Mouse (Mus musculus): Measurements from ENCODE around the gene Dusp16. TPM values are rescaled to one million over a fixed set of nuclear protein-coding genes. Genes with fewer than 3 reads are reported as not detected.
"Not testable (repeated sequence)": the region's sequence is repeated elsewhere in the genome, so short reads cannot be mapped to it uniquely, and the experiment has no call there.

Dusp16 gene
- polyA plus RNA-seq, 1 experiment, result 0.22 TPM

DNA sequence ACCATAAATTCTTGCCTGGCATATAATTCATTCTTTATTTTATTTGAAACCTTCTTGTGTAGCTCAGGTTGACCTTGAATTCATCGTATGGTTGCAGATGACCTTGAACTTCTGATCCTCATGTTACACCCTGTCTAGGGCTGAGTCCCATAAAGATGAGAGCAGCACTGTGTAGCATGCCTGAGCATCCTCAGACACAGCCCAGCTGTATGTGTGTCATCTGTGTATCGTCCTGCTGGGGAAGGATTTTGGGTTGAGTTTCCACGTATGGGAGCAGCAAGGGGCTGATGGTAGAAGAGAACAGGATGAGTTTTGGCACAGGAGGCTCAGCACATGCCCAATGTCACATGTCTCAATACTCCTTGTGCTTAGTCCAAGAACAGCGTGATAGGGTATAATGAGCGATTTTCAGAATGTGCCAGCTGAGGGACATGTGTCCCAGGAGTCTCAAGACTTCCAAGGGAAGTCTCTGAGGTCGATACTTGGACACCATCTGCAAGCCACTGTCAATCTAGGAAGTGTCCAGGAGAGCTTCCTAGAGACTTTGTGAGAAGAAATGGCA, 108.0 kb downstream of the Dusp16 start:
- no peaks in the 10 kb centered on the region for H3K27me3 ChIP-seq (ENCODE audit: control insufficient read depth)
- H3K9me3 ChIP-seq (ENCODE audit: control insufficient read depth, low read length), result no peaks in the 10 kb centered on the region
- peaks cover 3% of the 10 kb centered on the region; the same call in 1 of the 2 replicates for H3K4me1 ChIP-seq (ENCODE audit: control insufficient read depth)
- peaks cover 13% of the 10 kb centered on the region for H3K36me3 ChIP-seq (ENCODE audit: control insufficient read depth)
- H3K4me3 ChIP-seq (replicated peaks), result no peak overlapping the region
- no peak for TF ChIP-seq TAL1 (IDR thresholded peaks at IDR 0.05; ENCODE audit: low read length)
- no peak for TF ChIP-seq GATA1 (IDR thresholded peaks at IDR 0.05; ENCODE audit: low read length)

DNA sequence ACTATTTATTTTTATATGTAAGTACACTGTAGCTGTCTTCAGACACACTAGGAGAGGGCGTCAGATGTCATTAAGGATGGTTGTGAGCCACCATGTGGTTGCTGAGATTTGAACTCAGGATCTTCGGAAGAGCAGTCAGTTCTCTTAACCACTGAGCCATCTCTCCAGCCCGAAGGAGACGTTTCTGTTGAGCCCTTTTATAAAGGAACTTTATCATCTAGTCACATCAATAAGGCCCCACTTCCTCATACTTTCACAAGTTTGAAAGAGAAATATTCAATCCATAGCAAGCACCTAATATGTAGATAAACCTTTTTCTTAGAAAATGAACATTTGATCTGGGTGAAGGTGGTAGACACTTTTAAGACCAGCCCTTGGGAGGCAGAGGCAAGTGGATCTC, 113.1 kb downstream of the Dusp16 start:
- H3K4me3 ChIP-seq (replicated peaks); H3K36me3 ChIP-seq (ENCODE audit: control insufficient read depth); H3K27me3 ChIP-seq (ENCODE audit: control insufficient read depth); H3K9me3 ChIP-seq (ENCODE audit: control insufficient read depth, low read length): not testable (repeated sequence)
- peaks cover 12% of the 10 kb centered on the region for H3K4me1 ChIP-seq (ENCODE audit: control insufficient read depth)

DNA sequence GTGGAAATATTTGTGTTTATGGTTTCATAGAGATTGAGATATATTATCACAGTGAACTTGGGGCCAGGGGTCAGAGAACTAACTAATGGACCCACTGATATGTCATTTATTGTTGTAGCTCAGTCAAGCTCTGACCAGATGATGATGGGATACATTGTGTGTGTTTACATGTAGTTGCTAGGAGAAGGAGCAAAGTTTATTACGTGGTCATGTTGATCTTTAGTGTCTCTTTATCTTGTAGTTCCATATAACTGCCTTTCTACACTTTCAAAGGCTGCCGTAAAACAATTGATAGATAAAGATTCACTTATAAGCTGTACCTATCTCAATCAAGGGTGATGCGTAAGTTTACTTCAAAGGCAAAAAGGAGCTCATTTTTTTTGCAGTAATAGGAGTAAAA, 114.4 kb downstream of the Dusp16 start:
- H3K36me3 ChIP-seq (ENCODE audit: control insufficient read depth), result peaks cover 3% of the 10 kb centered on the region
- TF ChIP-seq GATA1 (IDR thresholded peaks at IDR 0.05; ENCODE audit: low read length), result no peak
- TF ChIP-seq TAL1 (IDR thresholded peaks at IDR 0.05; ENCODE audit: low read length), result no peak
- peaks cover 14% of the 10 kb centered on the region for H3K4me1 ChIP-seq (ENCODE audit: control insufficient read depth)
- no peak overlapping the region for H3K4me3 ChIP-seq (replicated peaks)
- no peaks in the 10 kb centered on the region for H3K9me3 ChIP-seq (ENCODE audit: control insufficient read depth, low read length)
- no peaks in the 10 kb centered on the region for H3K27me3 ChIP-seq (ENCODE audit: control insufficient read depth)

DNA sequence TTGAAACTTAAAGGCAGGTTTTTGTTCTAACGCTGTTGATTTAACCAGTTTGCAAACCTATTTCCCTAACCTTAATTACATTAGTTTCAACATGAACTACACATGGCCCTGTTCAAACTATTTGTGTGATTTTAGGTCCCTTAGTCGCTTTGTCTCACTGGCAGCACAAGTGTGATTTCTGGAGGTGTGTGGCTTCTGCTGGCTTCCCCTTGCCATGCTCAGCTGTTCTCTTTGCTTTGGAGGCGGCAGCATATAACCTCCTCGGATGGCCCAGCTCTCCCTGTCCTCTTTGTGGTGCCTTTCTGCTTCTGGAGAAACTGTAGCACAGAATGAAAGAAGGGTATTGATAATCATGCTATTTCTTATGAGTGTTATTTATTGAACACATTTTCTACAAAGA, 114.9 kb downstream of the Dusp16 start:
- H3K4me3 ChIP-seq (replicated peaks), result no peak overlapping the region
- peaks cover 14% of the 10 kb centered on the region for H3K4me1 ChIP-seq (ENCODE audit: control insufficient read depth)
- TF ChIP-seq GATA1 (IDR thresholded peaks at IDR 0.05; ENCODE audit: low read length) (no peak), TAL1 (IDR thresholded peaks at IDR 0.05; ENCODE audit: low read length) (no peak)
- H3K36me3 ChIP-seq (ENCODE audit: control insufficient read depth), result peaks cover 3% of the 10 kb centered on the region
- no peaks in the 10 kb centered on the region for H3K27me3 ChIP-seq (ENCODE audit: control insufficient read depth)
- no peaks in the 10 kb centered on the region for H3K9me3 ChIP-seq (ENCODE audit: control insufficient read depth, low read length)

DNA sequence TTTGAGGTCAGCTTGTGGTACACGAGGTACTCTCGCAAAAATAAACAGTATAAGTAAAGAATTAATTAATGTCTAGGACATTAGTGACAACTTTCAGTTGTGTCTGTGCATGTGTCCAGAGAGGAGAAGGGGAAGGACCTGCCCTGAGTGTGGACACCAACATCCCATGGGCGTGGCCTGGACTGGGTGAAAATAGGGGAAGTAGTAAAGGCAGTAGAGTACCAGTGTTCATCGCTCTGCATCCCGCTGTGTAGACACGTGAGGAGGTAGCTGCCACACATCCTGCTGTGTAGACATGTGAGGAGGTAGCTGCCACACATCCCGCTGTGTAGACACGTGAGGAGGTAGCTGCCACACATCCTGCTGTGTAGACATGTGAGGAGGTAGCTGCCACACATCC, 118.7 kb downstream of the Dusp16 start:
- H3K4me3 ChIP-seq (replicated peaks); H3K9me3 ChIP-seq (ENCODE audit: control insufficient read depth, low read length); H3K36me3 ChIP-seq (ENCODE audit: control insufficient read depth); H3K27me3 ChIP-seq (ENCODE audit: control insufficient read depth): not testable (repeated sequence)
- H3K4me1 ChIP-seq (ENCODE audit: control insufficient read depth), result peaks cover 12% of the 10 kb centered on the region

DNA sequence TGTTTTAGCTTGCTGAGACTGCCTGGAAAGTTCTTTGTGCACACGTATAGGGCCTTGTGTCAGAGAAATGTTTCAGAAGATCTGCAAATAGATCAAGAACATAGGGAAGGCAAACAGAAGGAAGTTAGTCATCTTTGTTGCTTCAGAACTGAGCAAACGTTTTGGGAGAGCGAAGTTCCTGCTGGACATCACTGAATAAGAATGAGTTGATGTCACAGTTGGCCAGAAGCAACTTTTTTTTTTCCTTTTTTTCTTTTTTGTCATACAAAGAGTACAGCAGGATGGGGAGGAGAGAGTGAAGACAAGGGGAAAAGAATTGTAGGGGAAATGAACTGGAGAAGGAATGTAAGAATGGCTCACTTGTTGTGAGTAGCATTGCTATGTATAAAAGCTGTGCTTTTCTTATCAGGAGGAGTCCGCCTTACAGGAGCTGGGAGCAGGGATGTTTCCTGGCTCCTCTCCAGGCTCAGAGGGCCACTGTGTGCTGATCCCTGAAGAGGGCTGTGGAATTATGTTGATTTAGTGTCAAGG, 121.5 kb downstream of the Dusp16 start:
- H3K36me3 ChIP-seq (ENCODE audit: control insufficient read depth), result no peaks in the 10 kb centered on the region
- H3K27me3 ChIP-seq (ENCODE audit: control insufficient read depth), result no peaks in the 10 kb centered on the region
- H3K9me3 ChIP-seq (ENCODE audit: control insufficient read depth, low read length), result no peaks in the 10 kb centered on the region
- TF ChIP-seq GATA1 (IDR thresholded peaks at IDR 0.05; ENCODE audit: low read length) (no peak), TAL1 (IDR thresholded peaks at IDR 0.05; ENCODE audit: low read length) (no peak)
- no peak overlapping the region for H3K4me3 ChIP-seq (replicated peaks)
- peaks cover 3% of the 10 kb centered on the region; the same call in 1 of the 2 replicates for H3K4me1 ChIP-seq (ENCODE audit: control insufficient read depth)

DNA sequence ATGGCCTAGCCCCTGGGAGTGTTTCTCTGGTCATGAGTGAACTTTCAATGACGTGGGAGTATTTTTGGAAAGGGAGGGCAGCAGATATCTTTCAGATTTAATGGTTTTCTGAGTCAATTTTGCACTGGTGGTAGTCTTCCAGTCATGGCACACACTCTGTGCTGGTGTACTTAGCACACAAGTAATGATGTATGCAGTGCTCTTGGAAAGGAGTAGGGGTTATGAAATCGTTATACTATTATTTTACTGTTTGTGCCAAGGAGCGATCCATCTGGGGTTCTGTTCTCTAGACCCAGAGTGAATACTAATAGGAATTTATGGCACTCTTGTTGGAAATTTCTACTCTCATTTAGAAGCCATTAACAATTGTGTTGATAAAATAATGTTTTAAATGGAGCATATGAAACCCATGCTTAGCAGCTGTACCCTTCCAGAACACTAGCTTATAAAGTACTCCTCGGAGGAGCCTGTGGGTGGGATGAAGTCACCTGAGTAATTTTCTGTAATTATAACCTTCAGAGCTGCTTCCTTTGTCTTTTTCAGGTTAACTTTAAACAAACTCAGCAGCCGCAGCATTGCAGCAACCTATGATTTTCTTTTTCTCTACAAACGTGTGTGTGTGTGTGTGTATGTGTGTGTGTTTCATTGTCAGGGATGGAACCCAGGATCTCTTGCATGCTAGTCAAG, 123.1 kb downstream of the Dusp16 start:
- no peak overlapping the region for H3K4me3 ChIP-seq (replicated peaks)
- no peaks in the 10 kb centered on the region for H3K27me3 ChIP-seq (ENCODE audit: control insufficient read depth)
- TF ChIP-seq TAL1 (IDR thresholded peaks at IDR 0.05; ENCODE audit: low read length), result no peak
- no peak for TF ChIP-seq GATA1 (IDR thresholded peaks at IDR 0.05; ENCODE audit: low read length)
- no peaks in the 10 kb centered on the region for H3K9me3 ChIP-seq (ENCODE audit: control insufficient read depth, low read length)
- peaks cover 7% of the 10 kb centered on the region; the same call in 1 of the 2 replicates for H3K4me1 ChIP-seq (ENCODE audit: control insufficient read depth)
- H3K36me3 ChIP-seq (ENCODE audit: control insufficient read depth), result no peaks in the 10 kb centered on the region

DNA sequence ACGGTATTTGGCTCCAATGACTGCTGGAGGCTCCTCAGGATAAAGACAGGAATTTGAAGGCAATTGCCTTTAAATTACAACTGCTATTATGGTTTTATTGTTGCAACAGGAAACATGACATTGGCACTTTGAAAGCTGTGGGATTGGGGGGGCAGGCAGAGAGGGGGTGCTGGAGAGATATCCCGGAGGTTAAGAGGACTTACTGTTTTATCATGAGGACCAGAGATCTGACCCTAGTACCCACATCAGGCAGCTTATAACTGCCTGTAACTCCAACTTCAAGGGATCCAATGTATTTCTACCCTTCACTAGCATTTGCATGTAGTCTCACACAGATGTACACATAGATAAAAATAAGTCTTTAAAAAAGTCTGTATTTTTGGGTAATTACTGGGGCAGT, 123.9 kb downstream of the Dusp16 start:
- Histone ChIP-seq H3K4me3 (replicated peaks) (no peak overlapping the region), H3K4me1 (ENCODE audit: control insufficient read depth) (peaks cover 8% of the 10 kb centered on the region), H3K36me3 (ENCODE audit: control insufficient read depth) (no peaks in the 10 kb centered on the region), H3K9me3 (ENCODE audit: control insufficient read depth, low read length) (no peaks in the 10 kb centered on the region), H3K27me3 (ENCODE audit: control insufficient read depth) (no peaks in the 10 kb centered on the region)
- no peak for TF ChIP-seq GATA1 (IDR thresholded peaks at IDR 0.05; ENCODE audit: low read length)
- TF ChIP-seq TAL1 (IDR thresholded peaks at IDR 0.05; ENCODE audit: low read length), result no peak

DNA sequence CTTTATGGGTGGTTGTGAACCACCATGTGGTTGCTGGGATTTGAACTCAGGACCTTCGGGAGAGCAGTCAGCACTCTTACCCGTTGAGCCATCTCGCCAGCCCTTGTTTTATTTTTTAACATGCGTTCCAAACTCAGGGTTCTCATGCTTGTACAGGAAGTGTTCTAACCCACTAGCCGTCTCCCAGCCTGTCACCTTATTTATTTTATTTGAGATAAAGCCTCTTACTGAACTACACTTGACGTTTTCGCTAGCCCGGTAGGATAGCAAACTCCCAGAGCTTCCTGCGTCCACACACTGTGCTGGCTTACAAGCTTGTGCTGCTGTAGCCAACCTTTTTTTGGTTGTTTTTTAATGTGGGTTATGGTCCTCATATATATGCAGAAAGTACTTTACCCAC, 126.6 kb downstream of the Dusp16 start:
- no peaks in the 10 kb centered on the region for H3K27me3 ChIP-seq (ENCODE audit: control insufficient read depth)
- H3K4me1 ChIP-seq (ENCODE audit: control insufficient read depth), result peaks cover 21% of the 10 kb centered on the region
- TF ChIP-seq TAL1 (IDR thresholded peaks at IDR 0.05; ENCODE audit: low read length) (no peak), GATA1 (IDR thresholded peaks at IDR 0.05; ENCODE audit: low read length) (no peak)

More for the DNA sequence above, 126.6 kb downstream of the Dusp16 start:
- Histone ChIP-seq H3K9me3 (ENCODE audit: control insufficient read depth, low read length) (no peaks in the 10 kb centered on the region), H3K4me3 (replicated peaks) (no peak overlapping the region), H3K36me3 (ENCODE audit: control insufficient read depth) (peaks cover 2% of the 10 kb centered on the region)

Other genes with a start within 250 kb of the Dusp16 start
- 0.08 and 0.21 TPM in 2 replicates for gene Lrp6, start 225.7 kb downstream of the Dusp16 start, polyA plus RNA-seq (2012)
- not detected in 2 replicates for gene Mansc1, start 160.1 kb downstream of the Dusp16 start, polyA plus RNA-seq (2012)
- gene Borcs5, start 153.1 kb downstream of the Dusp16 start, polyA plus RNA-seq (2012), result 2.4 and 2.7 TPM in 2 replicates
- 0.15 and 0.24 TPM in 2 replicates for gene Crebl2, start 37.5 kb upstream of the Dusp16 start, polyA plus RNA-seq (2012)
- 0.36 and 0.61 TPM in 2 replicates for gene Gpr19, start 106.0 kb upstream of the Dusp16 start, polyA plus RNA-seq (2012)
- gene Cdkn1b, start 127.8 kb upstream of the Dusp16 start, polyA plus RNA-seq (2012), result 6.9 and 7.0 TPM in 2 replicates
- 0.01 and 0.03 TPM in 2 replicates for gene Apold1, start 189.1 kb upstream of the Dusp16 start, polyA plus RNA-seq (2012)
- gene Ddx47, start 219.0 kb upstream of the Dusp16 start, polyA plus RNA-seq (2012), result 0.84 and 0.96 TPM in 2 replicates

All from erythroblast, embryonic 14.5 days (primary cell).